12 mouse cellular contexts compared by ENCODE assay signal in the genomic region with DNA sequence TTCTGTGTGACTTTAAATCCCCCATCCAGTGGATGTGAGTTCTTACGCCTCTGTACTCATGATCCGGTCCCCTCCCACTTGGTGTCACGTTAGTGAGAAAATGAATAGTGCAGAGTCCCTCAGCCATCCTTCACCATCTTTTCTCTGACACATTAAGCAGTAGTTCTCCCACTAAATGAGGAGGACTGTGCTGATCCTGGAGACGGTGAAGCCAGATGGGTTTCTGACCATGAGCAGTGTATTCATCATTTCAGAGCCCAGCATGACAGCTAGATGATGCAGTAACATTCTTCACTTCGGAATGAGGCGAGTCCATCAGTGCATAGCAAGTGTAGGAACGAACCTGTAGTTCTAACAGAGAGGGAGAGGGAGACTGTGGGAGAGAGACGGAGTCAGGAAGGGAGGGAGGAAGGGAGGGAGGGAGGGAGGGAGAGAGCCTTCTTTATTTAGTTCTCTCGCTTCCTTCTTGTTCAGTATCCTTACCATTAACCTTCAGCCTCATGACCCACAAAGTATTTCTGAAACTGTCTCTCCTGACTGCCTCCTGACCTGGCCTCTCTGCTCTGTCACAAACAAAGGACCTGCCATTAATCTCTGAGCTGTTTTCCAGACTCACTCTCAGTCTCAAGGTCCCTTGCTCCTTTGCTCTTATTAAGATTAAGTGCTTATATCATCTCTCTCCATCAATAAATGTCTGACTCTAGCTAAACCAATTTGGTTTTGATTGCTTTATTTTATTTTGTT. TPM values are rescaled to one million over a fixed set of nuclear protein-coding genes. Genes with fewer than 3 reads are reported as not detected.
DNase-seq lines count a peak whose midpoint lies in the region; ATAC-seq lines count a peak whose summit lies in the region.
"Had no signal": no experiment of that assay in that cellular context is flagged by ENCODE, and none has a peak within 500 bp of the region (broad histone marks: within the 10 kb centered on the region; RNA-seq: fewer than 3 reads in every experiment).

No protein-coding gene starts in this region.

- no peak overlapping the region for H3K4me3 ChIP-seq in lung, embryonic 16.5 days (ENCODE audit: low read length)
- H3K4me3 ChIP-seq: embryonic facial prominence, embryonic 15.5 days; liver, embryonic 15.5 days had no signal

- DNase-seq in heart, adult 11 months, result peak; percentile 53
- no peak for DNase-seq in heart, postnatal 36 days
- DNase-seq in lung, adult 18-20 months, result no peak
- peak; percentile 18 for DNase-seq in kidney, postnatal 14 days
- no peak for DNase-seq in frontal cortex, adult 2 months (ENCODE audit: extremely low spot score in 1 of 2, low spot score in 1 of 2)
- DNase-seq in left cerebral cortex, postnatal 10 days (ENCODE audit: extremely low spot score in 1 of 2, low spot score in 2 of 2), result no peak
- DNase-seq in cerebellum, postnatal 4 days (ENCODE audit: low spot score in 2 of 2), result no peak
- DNase-seq: cerebellum, adult 11 months; thymus, adult 18-20 months had no signal

- intact Hi-C loops in heart, postnatal 36 days (cut with DNase I), result loop anchor here (5.0 kb wide), 1 partner anchor 43 kb away; no protein-coding TSS in a partner anchor
- intact Hi-C loops in left cerebral cortex, postnatal 10 days (cut with DNase I), result no loop called here

- no peaks in the 10 kb centered on the region for H3K36me3 ChIP-seq in lung, embryonic 16.5 days (ENCODE audit: control insufficient read depth, insufficient read depth, low read length)
- H3K36me3 ChIP-seq: embryonic facial prominence, embryonic 15.5 days; liver, embryonic 15.5 days had no signal

- H3K27ac ChIP-seq in lung, embryonic 16.5 days (ENCODE audit: low read length), result peak overlapping the region; percentile 63
- H3K27ac ChIP-seq: embryonic facial prominence, embryonic 15.5 days; liver, embryonic 15.5 days had no signal

- no peaks in the 10 kb centered on the region for H3K27me3 ChIP-seq in lung, embryonic 16.5 days (ENCODE audit: control insufficient read depth, insufficient read depth, low read depth, low read length)
- H3K27me3 ChIP-seq: embryonic facial prominence, embryonic 15.5 days; liver, embryonic 15.5 days had no signal

- peaks cover 9% of the 10 kb centered on the region; the same call in 1 of the 2 replicates for H3K4me1 ChIP-seq in lung, embryonic 16.5 days (replicated peaks; ENCODE audit: control insufficient read depth, insufficient read depth, low read length)
- H3K4me1 ChIP-seq: embryonic facial prominence, embryonic 15.5 days; liver, embryonic 15.5 days had no signal

- 27% methylated on average over 8 of the region's 9 CpGs for WGBS in lung, embryonic 16.5 days

- no peak; the same call in 1 of the 2 replicates for ATAC-seq in lung, embryonic 16.5 days (ENCODE audit: low read depth)

- H3K9ac ChIP-seq in lung, embryonic 16.5 days (ENCODE audit: low read length), result no peak overlapping the region
- H3K9ac ChIP-seq: embryonic facial prominence, embryonic 15.5 days; liver, embryonic 15.5 days had no signal

- H3K9me3 ChIP-seq in lung, embryonic 16.5 days (ENCODE audit: control insufficient read depth, low read length), result no peaks in the 10 kb centered on the region
- H3K9me3 ChIP-seq: embryonic facial prominence, embryonic 15.5 days; liver, embryonic 15.5 days had no signal

- H3K4me2 ChIP-seq in lung, embryonic 16.5 days (ENCODE audit: low read depth, low read length), result no peak overlapping the region
- H3K4me2 ChIP-seq: embryonic facial prominence, embryonic 15.5 days; liver, embryonic 15.5 days had no signal

RNA-seq across cellular contexts. Expression of a gene that starts 49.6 kb away (rescaled TPM):
- total RNA-seq in heart, postnatal 36 days (2021), result 1 to 10 TPM; 1.6 to 1.7 TPM
- polyA plus RNA-seq in lung, embryonic 16.5 days (2015; fragmentation: Nextera tagmentation; extraction: Ambion mirVana), result 7.0 and 7.1 TPM in 2 replicates
- polyA plus RNA-seq in frontal cortex, adult 2 months (2012; rRNA removed), result 3.5 and 4.6 TPM in 2 replicates
- 1 to 10 TPM; 5.8 to 5.9 TPM for total RNA-seq in left cerebral cortex, postnatal 10 days (2021)

RNA-seq across cellular contexts. Expression of a gene that starts 53.4 kb away (rescaled TPM):
- total RNA-seq in heart, postnatal 36 days (2021), result not detected
- 0.10 and 0.15 TPM in 2 replicates for polyA plus RNA-seq in lung, embryonic 16.5 days (2015; fragmentation: Nextera tagmentation; extraction: Ambion mirVana)
- 32.9 and 38.2 TPM in 2 replicates for polyA plus RNA-seq in frontal cortex, adult 2 months (2012; rRNA removed)
- 10 to 100 TPM; 24.3 to 34.0 TPM for total RNA-seq in left cerebral cortex, postnatal 10 days (2021)

Comparison
In these comparisons a context has a peak if more than half of its experiments do, and no peak if none do; other contexts are left out.
1. DNase-seq: peak in heart, adult 11 months (single experiment) and kidney, postnatal 14 days (single experiment); none in heart, postnatal 36 days (0 of 2), lung, adult 18-20 months (0 of 2), frontal cortex, adult 2 months (0 of 2), left cerebral cortex, postnatal 10 days (0 of 2) and cerebellum, postnatal 4 days (0 of 2).
2. RNA of a gene that starts 53.4 kb away (total RNA-seq): 24.3 to 34.0 TPM in left cerebral cortex, postnatal 10 days; not detected in heart, postnatal 36 days; every median in the first group is over 10 times any median in the second.